Mouse (Mus musculus) gonadal fat pad, adult 2 months (tissue): ENCODE data around the gene Hist1h2ad. TPM values are rescaled to one million over a fixed set of nuclear protein-coding genes. Genes with fewer than 3 reads are reported as not detected.
A peak's percentile ranks its signal among the peaks of the same experiment; 100 is the strongest.
"Not testable (repeated sequence)": the region's sequence is repeated elsewhere in the genome, so short reads cannot be mapped to it uniquely, and the experiment has no call there.

ENCODE experiments used
- DNase-seq: peaks from one replicate; pipeline ENCODE4 v3.0.0-alpha.2; 2012; ENCODE audit warnings: low read depth
- polyA plus RNA-seq: library from polyadenylated mRNA; depleted of rRNA; stranded (reverse); fragments of >200 nt; gene quantifications from 2 replicates; pipeline ENCODE4 v1.2.3, GENCODE M21; 2012

Gene Hist1h2ad
- polyA plus RNA-seq, 1 experiment, result 1.3 TPM

GRCm38 (mm10) chr13:23541497-23541896, 32.7 kb upstream of the Hist1h2ad start:
- DNase-seq, result no peak

- DNase-seq, result not testable (repeated sequence)
These were observed 31.8 kb upstream of the Hist1h2ad start for GRCm38 (mm10) chr13:23542225-23542980.

- not testable (repeated sequence) for DNase-seq
These were observed 31.1 kb upstream of the Hist1h2ad start, which contains the start of gene Hist1h2bh for GRCm38 (mm10) chr13:23542999-23543607. TSS of gene Hist1h2bh (minus strand) at chr13:23543392.

GRCm38 (mm10) chr13:23543965-23544786, 30.0 kb upstream of the Hist1h2ad start, which contains the start of gene Hist1h3f:
TSS of gene Hist1h3f (plus strand) at chr13:23544052.
- DNase-seq, result peak; percentile 97

- not testable (repeated sequence) for DNase-seq
These were observed 29.4 kb upstream of the Hist1h2ad start for GRCm38 (mm10) chr13:23544787-23545120.

GRCm38 (mm10) chr13:23546694-23547093, 27.5 kb upstream of the Hist1h2ad start:
- no peak for DNase-seq

GRCm38 (mm10) chr13:23550761-23551145, 23.4 kb upstream of the Hist1h2ad start:
- no peak for DNase-seq

GRCm38 (mm10) chr13:23551146-23551834, 22.9 kb upstream of the Hist1h2ad start, which contains the start of gene Hist1h4f:
TSS of gene Hist1h4f (minus strand) at chr13:23551648.
- not testable (repeated sequence) for DNase-seq

GRCm38 (mm10) chr13:23551931-23552914, 22.0 kb upstream of the Hist1h2ad start:
- DNase-seq, result no peak

GRCm38 (mm10) chr13:23552962-23553361, 21.2 kb upstream of the Hist1h2ad start, which contains the start of gene Hist1h1d:
TSS of gene Hist1h1d (plus strand) at chr13:23553262.
- DNase-seq, result no peak

- DNase-seq, result no peak
These were observed 19.8 kb upstream of the Hist1h2ad start for GRCm38 (mm10) chr13:23554393-23554792.

- DNase-seq, result no peak
These were observed 19.0 kb upstream of the Hist1h2ad start for GRCm38 (mm10) chr13:23554925-23555838.

- DNase-seq, result no peak
These were observed 18.3 kb upstream of the Hist1h2ad start for GRCm38 (mm10) chr13:23555839-23556416.

GRCm38 (mm10) chr13:23556906-23557305, 17.3 kb upstream of the Hist1h2ad start:
- DNase-seq, result no peak

GRCm38 (mm10) chr13:23560699-23561098, 13.5 kb upstream of the Hist1h2ad start:
- DNase-seq, result not testable (repeated sequence)

GRCm38 (mm10) chr13:23561531-23561882, 12.7 kb upstream of the Hist1h2ad start:
- DNase-seq, result not testable (repeated sequence)

- not testable (repeated sequence) for DNase-seq
These were observed 12.1 kb upstream of the Hist1h2ad start, which contains the start of gene Hist1h3e for GRCm38 (mm10) chr13:23561883-23562659. TSS of gene Hist1h3e (minus strand) at chr13:23562369.
